Mouse (Mus musculus): ENCODE data around the gene Clock. TPM values are rescaled to one million over a fixed set of nuclear protein-coding genes. Genes with fewer than 3 reads are reported as not detected.

Clock gene
- polyA plus RNA-seq, 1 experiment from 2014 or later: 13.4 TPM

DNA sequence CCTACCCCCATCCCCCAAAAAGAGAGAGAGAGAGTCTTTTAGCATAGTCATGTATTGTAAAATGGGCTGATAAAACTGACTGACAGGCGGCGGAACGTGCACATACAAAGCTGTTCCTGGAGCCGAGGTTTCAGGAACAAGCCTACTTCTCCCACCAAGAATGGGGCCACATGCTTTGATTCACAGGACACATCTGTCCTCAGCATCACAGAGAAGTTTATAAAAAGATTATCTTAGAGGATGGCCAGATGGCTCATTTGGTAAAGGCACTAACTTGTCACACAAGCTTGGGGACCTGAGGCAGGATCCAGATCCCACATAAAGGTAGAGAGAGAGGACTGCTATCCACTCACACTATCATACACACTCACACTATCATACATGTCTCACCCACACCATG, 20.5 kb upstream of the Clock start:
- Histone ChIP-seq H3K27me3 (ENCODE audit: control insufficient read depth, insufficient read depth, low read depth, low read length) (no peaks in the 10 kb centered on the region), H3K36me3 (ENCODE audit: control insufficient read depth, insufficient read depth, low read length) (no peaks in the 10 kb centered on the region), H3K4me3 (ENCODE audit: low read depth, low read length) (no peak overlapping the region), H3K27ac (ENCODE audit: low read length) (no peak overlapping the region), H3K4me2 (ENCODE audit: low read length) (no peak overlapping the region), H3K9me3 (replicated peaks; ENCODE audit: control insufficient read depth, low read length, poor library complexity, severe bottlenecking) (no peaks in the 10 kb centered on the region), H3K9ac (ENCODE audit: low read depth, low read length) (no peak overlapping the region), H3K4me1 (ENCODE audit: control insufficient read depth, insufficient read depth, low read length) (no peaks in the 10 kb centered on the region; the same call in 1 of the 2 replicates)
- 93% methylated on average over 4 of the region's 4 CpGs for WGBS
- no peak for ATAC-seq

DNA sequence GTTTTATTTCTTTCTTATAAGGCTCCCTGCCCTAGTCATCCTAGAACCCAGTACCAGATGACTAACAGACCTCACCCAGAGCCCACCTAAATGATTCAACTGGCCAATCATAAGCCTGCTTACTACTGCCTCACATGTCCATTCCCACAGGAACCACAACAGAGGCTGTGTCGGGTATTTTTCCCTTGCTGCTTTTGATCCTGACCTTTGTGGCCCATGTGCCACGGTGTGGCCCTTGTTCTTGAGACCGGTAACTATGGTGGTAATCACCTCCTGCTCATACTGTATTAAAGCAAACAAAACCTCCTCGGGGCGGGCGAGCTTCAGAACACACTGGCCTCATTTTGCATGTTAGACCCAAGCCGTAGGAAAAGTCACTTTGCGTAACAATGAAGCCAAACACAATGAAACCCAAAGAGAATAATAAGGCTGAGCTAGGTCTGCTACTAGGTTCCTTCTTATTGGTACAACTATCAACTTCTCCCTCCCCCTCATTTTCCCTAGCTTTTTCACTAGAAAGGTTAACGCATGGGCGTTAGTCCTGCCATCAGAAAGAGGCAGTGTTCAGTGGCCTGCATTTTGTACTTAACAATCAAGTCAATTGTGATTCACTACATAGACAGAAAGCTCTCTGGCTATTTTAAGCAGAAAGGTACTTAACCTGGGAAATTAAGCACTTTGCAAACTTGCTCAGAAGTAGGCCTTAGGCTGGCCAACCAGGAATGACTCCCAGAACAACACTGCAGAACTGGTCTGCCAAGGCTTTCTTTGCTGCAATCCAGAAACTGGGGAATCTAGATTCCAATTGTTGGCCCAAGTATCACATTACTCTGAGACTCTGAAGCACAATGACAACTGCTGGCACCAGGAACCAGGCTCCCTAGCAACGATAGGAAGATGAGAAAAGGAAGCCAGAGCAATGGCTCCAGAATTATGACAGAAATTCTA, 16.9 kb upstream of the Clock start:
- H3K9ac ChIP-seq (ENCODE audit: low read depth, low read length): no peak overlapping the region
- no peaks in the 10 kb centered on the region; the same call in 1 of the 2 replicates for H3K4me1 ChIP-seq (ENCODE audit: control insufficient read depth, insufficient read depth, low read length)
- H3K4me2 ChIP-seq (ENCODE audit: low read length): no peak overlapping the region
- ATAC-seq: no peak
- no peaks in the 10 kb centered on the region for H3K36me3 ChIP-seq (ENCODE audit: control insufficient read depth, insufficient read depth, low read length)
- no peaks in the 10 kb centered on the region for H3K9me3 ChIP-seq (replicated peaks; ENCODE audit: control insufficient read depth, low read length, poor library complexity, severe bottlenecking)
- H3K27me3 ChIP-seq (ENCODE audit: control insufficient read depth, insufficient read depth, low read depth, low read length): no peaks in the 10 kb centered on the region
- no peak overlapping the region for H3K27ac ChIP-seq (ENCODE audit: low read length)
- 15% methylated on average over 11 of the region's 11 CpGs for WGBS
- no peak overlapping the region for H3K4me3 ChIP-seq (ENCODE audit: low read depth, low read length)

DNA sequence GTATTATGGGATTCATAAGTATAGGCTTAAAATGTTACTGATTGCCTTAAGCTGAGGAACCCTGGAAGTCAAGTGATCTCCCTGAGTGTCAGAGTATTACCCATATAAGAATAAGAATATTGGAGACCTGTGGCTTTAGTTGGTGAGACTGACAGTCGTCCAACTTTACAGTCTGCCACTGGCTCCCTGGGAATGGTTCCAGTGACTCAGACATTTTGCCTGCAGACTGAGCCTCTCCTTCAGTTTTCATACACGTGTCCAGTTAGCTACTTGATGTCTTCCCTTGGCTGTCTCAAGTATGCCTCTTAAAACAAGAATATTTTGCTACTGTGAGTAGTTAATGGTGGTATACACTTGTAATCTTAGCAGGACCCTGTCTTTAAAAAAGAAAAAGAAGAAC, 3.6 kb upstream of the Clock start:
- H3K9ac ChIP-seq (ENCODE audit: low read depth, low read length): no peak overlapping the region
- no peak for ATAC-seq
- peaks cover 8% of the 10 kb centered on the region for H3K4me1 ChIP-seq (ENCODE audit: control insufficient read depth, insufficient read depth, low read length)
- no peak overlapping the region for H3K27ac ChIP-seq (ENCODE audit: low read length)
- H3K36me3 ChIP-seq (ENCODE audit: control insufficient read depth, insufficient read depth, low read length): no peaks in the 10 kb centered on the region
- no peaks in the 10 kb centered on the region for H3K27me3 ChIP-seq (ENCODE audit: control insufficient read depth, insufficient read depth, low read depth, low read length)
- no peak overlapping the region for H3K4me2 ChIP-seq (ENCODE audit: low read length)
- no peak overlapping the region for H3K4me3 ChIP-seq (ENCODE audit: low read depth, low read length)
- 79% methylated on average over 2 of the region's 2 CpGs for WGBS
- no peaks in the 10 kb centered on the region for H3K9me3 ChIP-seq (replicated peaks; ENCODE audit: control insufficient read depth, low read length, poor library complexity, severe bottlenecking)

DNA sequence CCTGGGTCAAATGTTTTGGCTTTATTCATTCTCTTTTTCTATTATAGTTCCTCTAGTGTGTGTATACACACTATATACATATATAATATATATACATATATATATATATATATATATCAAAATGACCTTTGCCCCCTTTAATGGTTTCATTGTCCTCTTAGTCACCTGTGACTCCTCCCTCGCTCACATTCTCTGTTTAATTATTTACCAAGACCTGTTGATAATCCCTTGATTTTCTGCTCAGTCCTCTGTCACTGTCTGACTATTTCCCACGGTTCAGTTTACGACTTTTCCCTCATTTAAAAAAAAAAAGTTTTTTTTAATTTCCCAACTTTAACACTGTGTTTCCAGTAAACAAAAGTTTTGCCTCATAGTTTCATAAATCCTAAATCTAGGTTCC, 1.7 kb upstream of the Clock start:
- Histone ChIP-seq H3K36me3 (ENCODE audit: control insufficient read depth, insufficient read depth, low read length) (no peaks in the 10 kb centered on the region), H3K9ac (ENCODE audit: low read depth, low read length) (no peak overlapping the region), H3K4me2 (ENCODE audit: low read length) (no peak overlapping the region), H3K27me3 (ENCODE audit: control insufficient read depth, insufficient read depth, low read depth, low read length) (no peaks in the 10 kb centered on the region), H3K27ac (ENCODE audit: low read length) (no peak overlapping the region), H3K9me3 (replicated peaks; ENCODE audit: control insufficient read depth, low read length, poor library complexity, severe bottlenecking) (no peaks in the 10 kb centered on the region), H3K4me1 (ENCODE audit: control insufficient read depth, insufficient read depth, low read length) (peaks cover 24% of the 10 kb centered on the region), H3K4me3 (ENCODE audit: low read depth, low read length) (no peak overlapping the region)
- 71% methylated on average over 3 of the region's 3 CpGs for WGBS
- no peak for ATAC-seq

DNA sequence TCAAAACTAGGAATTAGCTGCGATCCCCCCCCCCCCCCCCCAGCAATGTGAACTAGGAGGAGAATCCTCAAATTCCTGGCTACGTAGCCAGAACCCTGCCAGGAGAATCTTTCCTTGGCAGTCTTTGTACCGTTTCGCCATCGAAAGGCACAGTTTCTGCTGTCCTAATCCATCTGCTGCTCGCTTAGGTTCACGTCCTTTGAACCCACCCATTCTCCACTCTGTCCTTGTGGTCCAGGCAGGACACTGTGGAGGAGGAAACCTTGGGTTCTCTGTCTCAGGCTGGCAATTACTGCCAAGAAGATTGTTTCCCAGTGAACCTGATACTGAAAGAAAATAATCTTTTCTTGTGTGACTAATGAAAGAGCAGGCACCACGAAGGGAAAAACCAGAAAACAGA, 1.0 kb upstream of the Clock start:
- peaks cover 29% of the 10 kb centered on the region for H3K4me1 ChIP-seq (ENCODE audit: control insufficient read depth, insufficient read depth, low read length)
- H3K27me3 ChIP-seq (ENCODE audit: control insufficient read depth, insufficient read depth, low read depth, low read length): no peaks in the 10 kb centered on the region
- ATAC-seq: no peak
- WGBS: 2% methylated on average over 8 of the region's 8 CpGs
- H3K4me3 ChIP-seq (ENCODE audit: low read depth, low read length): peak overlapping the region; percentile 92
- peak overlapping the region; percentile 53 for H3K9ac ChIP-seq (ENCODE audit: low read depth, low read length)
- H3K36me3 ChIP-seq (ENCODE audit: control insufficient read depth, insufficient read depth, low read length): no peaks in the 10 kb centered on the region
- no peaks in the 10 kb centered on the region for H3K9me3 ChIP-seq (replicated peaks; ENCODE audit: control insufficient read depth, low read length, poor library complexity, severe bottlenecking)
- no peak overlapping the region for H3K27ac ChIP-seq (ENCODE audit: low read length)
- H3K4me2 ChIP-seq (ENCODE audit: low read length): peak overlapping the region; percentile 84

DNA sequence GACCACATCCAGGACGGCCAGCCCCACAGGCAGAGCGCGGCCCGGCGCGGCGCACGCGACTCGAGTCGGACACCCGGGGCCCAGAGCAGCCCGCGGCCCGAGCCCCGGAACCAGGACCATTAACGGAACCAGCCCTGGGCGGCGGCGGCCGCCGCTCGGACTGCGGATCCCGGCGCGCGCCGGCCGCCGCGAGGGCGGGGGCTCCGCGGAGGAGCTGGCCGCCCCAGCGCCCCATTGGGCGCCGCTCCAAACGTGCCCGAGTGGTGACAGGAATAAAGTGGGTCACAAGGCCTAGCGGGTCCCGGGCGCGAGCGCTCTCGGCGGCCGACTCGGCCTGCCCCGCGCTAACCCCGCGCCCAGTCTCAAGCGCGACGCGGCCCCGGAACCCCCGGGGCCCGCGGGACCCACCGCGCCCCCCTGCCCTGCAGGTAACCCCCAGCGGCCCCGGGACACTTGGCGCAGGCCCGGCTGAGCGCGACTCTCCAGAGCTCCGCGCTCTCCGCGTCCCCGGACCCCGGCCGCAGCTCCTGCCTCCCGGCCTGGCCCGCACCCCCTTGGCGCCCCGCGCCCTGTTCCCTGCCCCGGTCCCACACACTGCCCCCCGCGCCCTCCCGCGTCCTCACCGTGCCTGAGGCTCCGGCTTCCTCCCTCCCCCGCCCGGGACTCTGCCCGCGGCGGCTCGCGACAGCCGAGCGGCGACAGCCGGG, 694 bp downstream of the Clock start:
- no peaks in the 10 kb centered on the region for H3K27me3 ChIP-seq (ENCODE audit: control insufficient read depth, insufficient read depth, low read depth, low read length)
- WGBS: 0% methylated on average over 39 of the region's 100 CpGs
- ATAC-seq: peak; percentile 84

DNA sequence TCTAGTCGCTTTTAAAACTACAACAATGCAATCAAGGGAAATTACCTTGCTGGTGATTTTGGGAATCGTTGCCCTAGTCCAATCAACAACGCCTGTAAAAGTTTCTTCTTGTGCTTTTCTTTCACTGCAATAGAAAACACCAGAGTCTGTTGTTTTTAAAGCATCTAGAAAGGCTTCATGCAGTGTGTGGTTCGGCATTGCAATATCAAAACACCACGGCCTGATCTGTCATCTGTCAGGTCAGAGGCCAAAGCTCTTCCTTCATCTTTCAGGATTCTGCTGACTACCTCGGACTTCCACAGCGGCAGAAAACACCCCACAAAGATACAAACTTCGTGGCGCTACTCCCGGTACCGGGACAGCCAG, 1.2 kb downstream of the Clock start:
- H3K4me3 ChIP-seq (ENCODE audit: low read depth, low read length): peak overlapping the region; percentile 92
- peak overlapping the region; percentile 51 for H3K4me2 ChIP-seq (ENCODE audit: low read length)
- H3K36me3 ChIP-seq (ENCODE audit: control insufficient read depth, insufficient read depth, low read length): no peaks in the 10 kb centered on the region
- H3K4me1 ChIP-seq (ENCODE audit: control insufficient read depth, insufficient read depth, low read length): peaks cover 29% of the 10 kb centered on the region
- no peak for ATAC-seq
- H3K27me3 ChIP-seq (ENCODE audit: control insufficient read depth, insufficient read depth, low read depth, low read length): no peaks in the 10 kb centered on the region
- WGBS: 7% methylated on average over 11 of the region's 11 CpGs
- no peaks in the 10 kb centered on the region for H3K9me3 ChIP-seq (replicated peaks; ENCODE audit: control insufficient read depth, low read length, poor library complexity, severe bottlenecking)
- peak overlapping the region; percentile 88 for H3K9ac ChIP-seq (ENCODE audit: low read depth, low read length)
- H3K27ac ChIP-seq (ENCODE audit: low read length): peak overlapping the region; percentile 97

More for the DNA sequence above, 694 bp downstream of the Clock start:
- Histone ChIP-seq H3K9ac (ENCODE audit: low read depth, low read length) (peak overlapping the region; percentile 88), H3K36me3 (ENCODE audit: control insufficient read depth, insufficient read depth, low read length) (no peaks in the 10 kb centered on the region), H3K9me3 (replicated peaks; ENCODE audit: control insufficient read depth, low read length, poor library complexity, severe bottlenecking) (no peaks in the 10 kb centered on the region), H3K4me3 (ENCODE audit: low read depth, low read length) (peak overlapping the region; percentile 92), H3K4me1 (ENCODE audit: control insufficient read depth, insufficient read depth, low read length) (peaks cover 29% of the 10 kb centered on the region), H3K4me2 (ENCODE audit: low read length) (peak overlapping the region; percentile 51), H3K27ac (ENCODE audit: low read length) (peak overlapping the region; percentile 97)

DNA sequence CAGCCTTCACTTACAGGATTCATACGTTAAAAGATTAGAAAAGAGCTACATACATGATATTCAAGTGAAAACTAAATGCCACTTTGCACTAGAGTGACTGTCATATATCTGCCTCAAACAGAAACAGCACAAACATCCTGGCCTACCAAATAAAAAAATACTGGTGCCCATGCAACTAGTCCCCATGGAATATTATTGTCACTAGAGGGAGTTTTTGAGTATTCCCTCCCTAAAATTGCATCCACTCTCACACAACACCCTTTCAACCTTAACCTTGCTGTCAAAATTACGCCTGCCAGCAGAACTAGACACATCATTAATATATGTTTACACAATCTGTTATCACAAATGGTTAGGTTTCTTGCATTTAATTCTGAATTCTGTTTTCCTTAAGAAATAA, 2.6 kb downstream of the Clock start:
- H3K36me3 ChIP-seq (ENCODE audit: control insufficient read depth, insufficient read depth, low read length): no peaks in the 10 kb centered on the region
- no peak overlapping the region for H3K9ac ChIP-seq (ENCODE audit: low read depth, low read length)
- no peaks in the 10 kb centered on the region for H3K9me3 ChIP-seq (replicated peaks; ENCODE audit: control insufficient read depth, low read length, poor library complexity, severe bottlenecking)
- no peak for ATAC-seq
- no peak overlapping the region for H3K27ac ChIP-seq (ENCODE audit: low read length)
- H3K4me1 ChIP-seq (ENCODE audit: control insufficient read depth, insufficient read depth, low read length): peaks cover 29% of the 10 kb centered on the region
- no peak overlapping the region for H3K4me2 ChIP-seq (ENCODE audit: low read length)
- WGBS: 98% methylated on average over 2 of the region's 2 CpGs
- no peaks in the 10 kb centered on the region for H3K27me3 ChIP-seq (ENCODE audit: control insufficient read depth, insufficient read depth, low read depth, low read length)
- no peak overlapping the region for H3K4me3 ChIP-seq (ENCODE audit: low read depth, low read length)

DNA sequence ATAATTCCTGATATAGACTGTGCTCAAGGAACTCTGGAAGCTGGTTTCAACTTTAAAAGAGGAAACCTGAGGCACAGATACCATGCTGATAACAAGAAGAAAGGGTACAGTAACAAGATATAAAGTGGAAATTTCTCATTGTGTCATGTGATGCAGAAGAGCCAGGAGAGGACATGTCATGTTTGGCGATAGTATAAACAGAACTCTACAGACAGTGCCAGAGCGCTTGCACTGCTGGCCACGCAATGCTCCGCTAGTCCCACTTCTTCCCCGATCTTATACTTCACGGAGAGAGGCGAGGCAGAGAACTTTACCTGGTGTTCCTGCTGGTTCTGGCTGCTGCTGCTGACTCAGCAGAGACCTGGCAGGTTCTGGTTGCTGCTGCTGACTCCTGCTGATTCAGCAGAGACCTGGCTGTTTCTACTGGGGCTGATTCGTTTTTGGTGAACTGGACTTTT, 15.3 kb downstream of the Clock start:
- Histone ChIP-seq H3K9ac (ENCODE audit: low read depth, low read length) (no peak overlapping the region), H3K27ac (ENCODE audit: low read length) (no peak overlapping the region), H3K27me3 (ENCODE audit: control insufficient read depth, insufficient read depth, low read depth, low read length) (no peaks in the 10 kb centered on the region), H3K4me2 (ENCODE audit: low read length) (no peak overlapping the region), H3K4me1 (ENCODE audit: control insufficient read depth, insufficient read depth, low read length) (no peaks in the 10 kb centered on the region), H3K4me3 (ENCODE audit: low read depth, low read length) (no peak overlapping the region), H3K36me3 (ENCODE audit: control insufficient read depth, insufficient read depth, low read length) (peaks cover 3% of the 10 kb centered on the region; the same call in 1 of the 2 replicates), H3K9me3 (replicated peaks; ENCODE audit: control insufficient read depth, low read length, poor library complexity, severe bottlenecking) (no peaks in the 10 kb centered on the region)
- no peak for ATAC-seq
- 90% methylated on average over 8 of the region's 8 CpGs for whole genome bisulfite sequencing
